Mouse (Mus musculus) hindbrain, embryonic 16.5 days (tissue): ENCODE data around the gene Yipf1. TPM values are rescaled to one million over a fixed set of nuclear protein-coding genes. Genes with fewer than 3 reads are reported as not detected.

Experiments used
- ATAC-seq: fragments of 200-750 bp; cut with Nextera tagmentation; 2 replicates; pipeline ENCODE4 v1.8.0; 2017; ENCODE audit warnings: moderate TSS enrichment, moderate library complexity
- H3K27ac ChIP-seq: fragments of 300-500 bp; sonication (generic); 2 replicates; pipeline ENCODE4 v1.5.1; 2014; ENCODE audit warnings: low read depth, mild to moderate bottlenecking, control low read depth, low read length, moderate library complexity
- H3K27me3 ChIP-seq: fragments of 300-500 bp; sonication (generic); replicated peaks from 2 replicates; pipeline ENCODE4 v1.6.1; 2014; ENCODE audit warnings: low read length; ENCODE audit not compliant: control insufficient read depth, insufficient read depth
- H3K36me3 ChIP-seq: fragments of 300-500 bp; sonication (generic); 2 replicates; pipeline ENCODE4 v1.6.1; 2014; ENCODE audit warnings: mild to moderate bottlenecking, low read length, moderate library complexity, mixed read lengths; ENCODE audit not compliant: control insufficient read depth, insufficient read depth
- H3K4me1 ChIP-seq: fragments of 300-500 bp; sonication (generic); 2 replicates; pipeline ENCODE4 v1.6.1; 2014; ENCODE audit warnings: low read depth, low read length; ENCODE audit not compliant: control insufficient read depth, insufficient read depth
- H3K4me2 ChIP-seq: fragments of 300-500 bp; sonication (generic); 2 replicates; pipeline ENCODE4 v1.6.1; 2014; ENCODE audit warnings: mild to moderate bottlenecking, low read length, control low read depth, moderate library complexity
- H3K4me3 ChIP-seq: fragments of 300-500 bp; sonication (generic); 2 replicates; pipeline ENCODE4 v1.5.1; 2014; ENCODE audit warnings: mild to moderate bottlenecking, low read length, control low read depth, moderate library complexity
- H3K9ac ChIP-seq: fragments of 300-500 bp; sonication (generic); 2 replicates; pipeline ENCODE4 v1.6.1; 2014; ENCODE audit warnings: low read depth, mild to moderate bottlenecking, control low read depth, low read length, moderate library complexity
- H3K9me3 ChIP-seq: fragments of 300-500 bp; sonication (generic); 2 replicates; pipeline ENCODE4 v1.6.1; 2014; ENCODE audit warnings: mild to moderate bottlenecking, low read length, moderate library complexity; ENCODE audit not compliant: control insufficient read depth
- WGBS: fragments of 180-500 bp; shearing (Covaris S2); extraction: QIAGEN DNeasy Blood & Tissue Kit; methylation state at CpG from one replicate; pipeline ENCODE4 v1.1.7; 2014; 5-methylcytosine and 5-hydroxymethylcytosine counted together
- polyA plus RNA-seq: library from polyadenylated mRNA; unstranded; fragments of >200 nt; fragmentation: Nextera tagmentation; extraction: Ambion mirVana; gene quantifications from 2 replicates; pipeline ENCODE4 v1.2.1, GENCODE M21; 2015

The Yipf1 gene
- polyA plus RNA-seq, 1 experiment from 2014 or later = 66.0 TPM

- H3K27me3 ChIP-seq = no peaks in the 10 kb centered on the region
- no peak overlapping the region for H3K9ac ChIP-seq
- no peaks in the 10 kb centered on the region for H3K36me3 ChIP-seq
- H3K9me3 ChIP-seq = no peaks in the 10 kb centered on the region
- no peaks in the 10 kb centered on the region for H3K4me1 ChIP-seq
- H3K4me3 ChIP-seq = no peak overlapping the region
- WGBS = 84% methylated on average over 7 of the region's 7 CpGs
- no peak overlapping the region for H3K27ac ChIP-seq
- no peak for ATAC-seq
- no peak overlapping the region for H3K4me2 ChIP-seq
These were observed 22.4 kb upstream of the Yipf1 start for GRCm38 (mm10) chr4:107291611-107292272.

- Histone ChIP-seq H3K27me3 (no peaks in the 10 kb centered on the region), H3K4me1 (no peaks in the 10 kb centered on the region), H3K4me2 (no peak overlapping the region), H3K27ac (no peak overlapping the region), H3K36me3 (no peaks in the 10 kb centered on the region), H3K9ac (no peak overlapping the region), H3K9me3 (no peaks in the 10 kb centered on the region), H3K4me3 (no peak overlapping the region)
- ATAC-seq = no peak
- 73% methylated on average over 4 of the region's 4 CpGs for WGBS
These were observed 21.9 kb upstream of the Yipf1 start for GRCm38 (mm10) chr4:107292273-107292662.

GRCm38 (mm10) chr4:107298071-107298606 is 16.0 kb upstream of the Yipf1 start:
- Histone ChIP-seq H3K4me2 (no peak overlapping the region), H3K4me3 (no peak overlapping the region), H3K36me3 (no peaks in the 10 kb centered on the region), H3K9ac (no peak overlapping the region), H3K27me3 (no peaks in the 10 kb centered on the region), H3K9me3 (no peaks in the 10 kb centered on the region), H3K4me1 (no peaks in the 10 kb centered on the region), H3K27ac (no peak overlapping the region)
- no peak for ATAC-seq
- WGBS = 87% methylated on average over 8 of the region's 8 CpGs

GRCm38 (mm10) chr4:107299779-107300340 is 14.3 kb upstream of the Yipf1 start:
- ATAC-seq = no peak
- no peaks in the 10 kb centered on the region for H3K27me3 ChIP-seq
- WGBS = 87% methylated on average over 7 of the region's 7 CpGs
- H3K27ac ChIP-seq = no peak overlapping the region
- no peak overlapping the region for H3K9ac ChIP-seq
- H3K4me2 ChIP-seq = no peak overlapping the region
- H3K9me3 ChIP-seq = no peaks in the 10 kb centered on the region
- H3K4me3 ChIP-seq = no peak overlapping the region
- H3K36me3 ChIP-seq = no peaks in the 10 kb centered on the region
- no peaks in the 10 kb centered on the region for H3K4me1 ChIP-seq

GRCm38 (mm10) chr4:107300371-107300770 is 13.8 kb upstream of the Yipf1 start:
- H3K4me3 ChIP-seq = no peak overlapping the region
- no peak overlapping the region for H3K27ac ChIP-seq
- no peaks in the 10 kb centered on the region for H3K36me3 ChIP-seq
- no peaks in the 10 kb centered on the region for H3K27me3 ChIP-seq
- H3K9me3 ChIP-seq = no peaks in the 10 kb centered on the region
- no peak overlapping the region for H3K9ac ChIP-seq
- H3K4me1 ChIP-seq = no peaks in the 10 kb centered on the region
- WGBS = 83% methylated on average over 4 of the region's 4 CpGs
- no peak overlapping the region for H3K4me2 ChIP-seq
- ATAC-seq = no peak

- no peak overlapping the region for H3K4me3 ChIP-seq
- WGBS = 91% methylated on average over 1 of the region's 1 CpGs
- ATAC-seq = no peak
- no peak overlapping the region for H3K4me2 ChIP-seq
- H3K9me3 ChIP-seq = no peaks in the 10 kb centered on the region
- no peak overlapping the region for H3K9ac ChIP-seq
- H3K27ac ChIP-seq = no peak overlapping the region
- no peaks in the 10 kb centered on the region for H3K27me3 ChIP-seq
- H3K36me3 ChIP-seq = no peaks in the 10 kb centered on the region
- H3K4me1 ChIP-seq = no peaks in the 10 kb centered on the region
These were observed 13.1 kb upstream of the Yipf1 start for GRCm38 (mm10) chr4:107300902-107301555.

GRCm38 (mm10) chr4:107302221-107302620 is 11.9 kb upstream of the Yipf1 start:
- ATAC-seq = no peak
- Histone ChIP-seq H3K36me3 (no peaks in the 10 kb centered on the region), H3K4me1 (no peaks in the 10 kb centered on the region; the same call in 1 of the 2 replicates), H3K27me3 (no peaks in the 10 kb centered on the region), H3K4me2 (no peak overlapping the region), H3K9ac (no peak overlapping the region), H3K9me3 (no peaks in the 10 kb centered on the region), H3K27ac (no peak overlapping the region), H3K4me3 (no peak overlapping the region)
- WGBS = 87% methylated on average over 9 of the region's 9 CpGs

- Histone ChIP-seq H3K27me3 (no peaks in the 10 kb centered on the region), H3K36me3 (no peaks in the 10 kb centered on the region), H3K9ac (no peak overlapping the region), H3K27ac (no peak overlapping the region), H3K9me3 (no peaks in the 10 kb centered on the region), H3K4me2 (no peak overlapping the region), H3K4me3 (no peak overlapping the region), H3K4me1 (no peaks in the 10 kb centered on the region; the same call in 1 of the 2 replicates)
- WGBS = 89% methylated on average over 4 of the region's 4 CpGs
- ATAC-seq = no peak
These were observed 11.3 kb upstream of the Yipf1 start for GRCm38 (mm10) chr4:107302832-107303231.

GRCm38 (mm10) chr4:107303531-107303930 is 10.6 kb upstream of the Yipf1 start:
- no peaks in the 10 kb centered on the region; the same call in 1 of the 2 replicates for H3K4me1 ChIP-seq
- no peak overlapping the region for H3K4me3 ChIP-seq
- WGBS = 63% methylated on average over 3 of the region's 3 CpGs
- H3K27ac ChIP-seq = no peak overlapping the region
- H3K36me3 ChIP-seq = no peaks in the 10 kb centered on the region
- no peak overlapping the region for H3K9ac ChIP-seq
- no peaks in the 10 kb centered on the region for H3K27me3 ChIP-seq
- no peak for ATAC-seq
- H3K9me3 ChIP-seq = no peaks in the 10 kb centered on the region
- no peak overlapping the region for H3K4me2 ChIP-seq
